Mouse (Mus musculus): ENCODE results near the gene Sbno1.

DNA sequence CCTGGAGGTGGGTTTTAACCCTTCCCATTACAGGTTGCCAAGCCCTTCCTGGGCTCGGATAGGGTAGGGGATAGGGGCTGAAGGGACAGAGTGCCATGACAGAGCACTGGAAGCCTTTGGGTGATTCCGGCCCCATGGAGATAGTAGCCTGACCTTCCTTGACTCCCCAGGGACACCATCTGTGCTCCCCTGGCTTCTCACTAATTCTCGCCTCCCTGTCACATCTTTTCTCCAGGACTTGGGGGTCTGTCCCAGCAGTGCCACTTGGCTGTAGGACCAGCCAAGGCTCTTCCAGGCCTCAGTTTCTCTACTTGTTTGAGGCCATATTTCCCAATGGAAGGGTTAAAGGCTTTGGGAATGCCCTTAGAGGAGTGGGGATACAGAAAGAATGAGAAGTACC is 74.2 kb downstream of the Sbno1 start:
- no peak for TF ChIP-seq POLR2A (IDR thresholded peaks at IDR 0.05; ENCODE audit: insufficient read depth, low read length)
- no peak for TF ChIP-seq CTCF (IDR thresholded peaks at IDR 0.05; ENCODE audit: low read depth, low read length)
- no peak for TF ChIP-seq EP300 (IDR thresholded peaks at IDR 0.05; ENCODE audit: insufficient read depth, low read depth, low read length)
